Mouse (Mus musculus): ENCODE measurements around the gene Cdc6. TPM values are rescaled to one million over a fixed set of nuclear protein-coding genes. Genes with fewer than 3 reads are reported as not detected.
"Not testable (repeated sequence)": the region's sequence is repeated elsewhere in the genome, so short reads cannot be mapped to it uniquely, and the experiment has no call there.

Cdc6 gene
- polyA plus RNA-seq, 1 experiment, result 11.8 TPM

- TF ChIP-seq POLR2A (IDR thresholded peaks at IDR 0.05; ENCODE audit: low read depth, low read length) (no peak), CTCF (IDR thresholded peaks at IDR 0.05; ENCODE audit: borderline replicate concordance, insufficient read depth, low read length) (no peak)
- Histone ChIP-seq H3K4me3 (ENCODE audit: insufficient read depth, low read length) (no peak overlapping the region), H3K4me1 (ENCODE audit: control insufficient read depth, insufficient read depth, low read length) (peaks cover 16% of the 10 kb centered on the region), H3K27ac (ENCODE audit: insufficient read depth, low read length) (no peak overlapping the region)
Observed at GRCm38 (mm10) chr11:98919009-98919408, 11.4 kb downstream of the Cdc6 start.

DNA sequence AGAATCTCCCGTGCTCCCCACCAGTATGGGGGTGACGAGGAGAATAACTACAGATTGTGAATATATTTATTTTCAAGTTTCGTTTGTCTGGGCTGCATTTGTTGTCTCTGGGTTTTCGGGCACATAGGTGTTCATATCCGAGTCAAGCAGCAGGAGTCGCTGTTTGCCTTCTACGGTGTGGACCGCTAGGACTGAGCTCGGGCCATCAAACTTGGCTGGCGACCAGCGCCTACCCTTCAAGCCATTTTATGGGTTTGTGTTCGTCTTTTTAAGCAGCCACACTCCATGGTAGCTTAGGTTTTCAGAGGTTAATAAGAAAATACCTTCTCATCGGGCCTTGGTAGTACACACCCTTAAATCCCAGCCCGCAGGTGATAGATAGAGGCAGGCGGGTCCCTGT, 14.2 kb downstream of the Cdc6 start:
- peak; percentile 62; the same call in 1 of the 2 replicates for TF ChIP-seq CTCF (IDR thresholded peaks at IDR 0.05; ENCODE audit: borderline replicate concordance, insufficient read depth, low read length)
- H3K27ac ChIP-seq (ENCODE audit: insufficient read depth, low read length); H3K4me3 ChIP-seq (ENCODE audit: insufficient read depth, low read length): not testable (repeated sequence)
- peaks cover 25% of the 10 kb centered on the region for H3K4me1 ChIP-seq (ENCODE audit: control insufficient read depth, insufficient read depth, low read length)

DNA sequence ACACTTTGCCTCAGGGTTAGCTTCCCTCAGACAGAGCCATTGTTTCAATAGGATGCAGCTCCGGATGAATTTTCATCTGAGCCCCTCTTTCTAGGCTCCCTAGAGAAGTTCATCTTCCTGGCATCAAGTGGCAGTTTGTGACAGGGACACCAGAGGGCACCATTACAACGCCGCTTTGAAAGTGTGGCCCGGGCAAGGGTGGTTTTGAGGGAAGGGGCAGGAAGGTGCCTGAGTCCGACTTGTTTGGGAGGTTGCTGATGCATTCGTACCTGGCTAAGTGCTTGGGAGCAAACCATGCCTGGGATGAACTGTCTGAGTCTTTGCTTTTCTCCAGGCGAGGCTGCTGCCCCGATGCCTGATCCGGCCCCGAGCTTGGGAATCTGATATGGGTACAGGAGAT, 14.7 kb downstream of the Cdc6 start:
- Histone ChIP-seq H3K4me1 (ENCODE audit: control insufficient read depth, insufficient read depth, low read length) (peaks cover 25% of the 10 kb centered on the region), H3K27ac (ENCODE audit: insufficient read depth, low read length) (peak overlapping the region; percentile 41)
- H3K4me3 ChIP-seq (ENCODE audit: insufficient read depth, low read length), result not testable (repeated sequence)
- TF ChIP-seq CTCF (IDR thresholded peaks at IDR 0.05; ENCODE audit: borderline replicate concordance, insufficient read depth, low read length), result peak; percentile 55; the same call in 1 of the 2 replicates

- H3K27ac ChIP-seq (ENCODE audit: insufficient read depth, low read length), result peak overlapping the region; percentile 66
- peaks cover 19% of the 10 kb centered on the region for H3K4me1 ChIP-seq (ENCODE audit: control insufficient read depth, insufficient read depth, low read length)
- H3K4me3 ChIP-seq (ENCODE audit: insufficient read depth, low read length), result not testable (repeated sequence)
Observed at GRCm38 (mm10) chr11:98922851-98923711, 15.5 kb downstream of the Cdc6 start.

DNA sequence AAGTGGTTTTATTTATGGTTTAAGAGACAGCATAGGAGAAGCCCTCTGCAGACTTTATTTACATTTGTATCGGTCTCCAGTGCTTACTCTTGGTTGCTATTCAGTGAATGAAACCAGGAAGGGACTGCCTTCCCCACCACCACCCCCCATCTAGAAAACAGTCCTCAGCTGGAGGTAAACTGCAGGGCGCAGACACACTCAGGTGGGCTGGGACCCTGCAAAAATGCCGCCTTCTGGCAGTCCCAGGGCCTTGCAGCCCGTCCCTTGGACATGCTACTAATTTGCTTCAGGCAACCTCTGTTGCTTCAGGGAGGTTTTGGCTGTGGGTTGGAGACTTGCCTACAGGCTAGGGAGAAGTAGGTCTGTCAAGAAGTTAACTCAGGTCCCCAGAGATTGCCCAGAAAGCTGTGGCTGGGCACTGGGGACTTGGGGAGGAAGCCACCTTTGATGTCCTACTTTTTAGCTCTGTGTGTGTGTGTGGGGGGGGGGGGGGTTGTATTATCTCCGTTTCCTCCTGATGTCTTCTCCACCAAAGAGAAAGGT, 17.1 kb downstream of the Cdc6 start:
- TF ChIP-seq POLR2A (IDR thresholded peaks at IDR 0.05; ENCODE audit: low read depth, low read length), result no peak
- TF ChIP-seq CTCF (IDR thresholded peaks at IDR 0.05; ENCODE audit: borderline replicate concordance, insufficient read depth, low read length), result no peak
- Histone ChIP-seq H3K4me3 (ENCODE audit: insufficient read depth, low read length) (no peak overlapping the region), H3K27ac (ENCODE audit: insufficient read depth, low read length) (peak overlapping the region; percentile 38; the same call in 1 of the 2 replicates), H3K4me1 (ENCODE audit: control insufficient read depth, insufficient read depth, low read length) (peaks cover 21% of the 10 kb centered on the region)

DNA sequence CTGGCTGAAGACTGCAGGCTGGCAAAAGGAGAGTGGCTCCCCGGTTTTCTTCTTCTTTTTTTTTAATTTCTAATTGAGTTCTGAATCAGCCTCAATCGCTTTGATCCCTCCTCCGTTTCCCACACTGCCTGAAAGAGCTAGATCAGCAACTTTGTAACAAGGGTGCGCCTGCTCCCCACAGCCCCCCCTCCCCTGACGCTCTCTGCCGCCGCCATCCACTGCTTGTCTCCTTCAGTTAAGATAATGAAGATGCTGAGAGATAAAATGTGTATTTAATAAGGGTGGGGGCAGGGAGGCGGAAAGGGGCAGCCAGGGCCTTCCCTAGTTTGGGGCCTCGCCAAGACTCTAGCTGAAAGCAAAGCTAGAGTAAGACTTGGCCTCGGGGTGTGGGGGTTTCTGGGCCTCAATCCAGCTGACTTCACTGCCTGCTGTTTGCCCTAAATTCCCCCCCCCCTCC, 17.7 kb downstream of the Cdc6 start:
- Histone ChIP-seq H3K27ac (ENCODE audit: insufficient read depth, low read length) (peak overlapping the region; percentile 54; the same call in 1 of the 2 replicates), H3K4me3 (ENCODE audit: insufficient read depth, low read length) (no peak overlapping the region), H3K4me1 (ENCODE audit: control insufficient read depth, insufficient read depth, low read length) (peaks cover 26% of the 10 kb centered on the region)
- TF ChIP-seq CTCF (IDR thresholded peaks at IDR 0.05; ENCODE audit: borderline replicate concordance, insufficient read depth, low read length) (no peak), POLR2A (IDR thresholded peaks at IDR 0.05; ENCODE audit: low read depth, low read length) (no peak)

GRCm38 (mm10) chr11:98925868-98926311, 18.3 kb downstream of the Cdc6 start:
- TF ChIP-seq POLR2A (IDR thresholded peaks at IDR 0.05; ENCODE audit: low read depth, low read length) (no peak), CTCF (IDR thresholded peaks at IDR 0.05; ENCODE audit: borderline replicate concordance, insufficient read depth, low read length) (no peak)
- Histone ChIP-seq H3K27ac (ENCODE audit: insufficient read depth, low read length) (peak overlapping the region; percentile 54; the same call in 1 of the 2 replicates), H3K4me1 (ENCODE audit: control insufficient read depth, insufficient read depth, low read length) (peaks cover 32% of the 10 kb centered on the region), H3K4me3 (ENCODE audit: insufficient read depth, low read length) (no peak overlapping the region)

- no peak for TF ChIP-seq CTCF (IDR thresholded peaks at IDR 0.05; ENCODE audit: borderline replicate concordance, insufficient read depth, low read length)
- no peak overlapping the region for H3K4me3 ChIP-seq (ENCODE audit: insufficient read depth, low read length)
- peaks cover 38% of the 10 kb centered on the region for H3K4me1 ChIP-seq (ENCODE audit: control insufficient read depth, insufficient read depth, low read length)
- H3K27ac ChIP-seq (ENCODE audit: insufficient read depth, low read length), result no peak overlapping the region
Observed at GRCm38 (mm10) chr11:98926553-98926952, 19.0 kb downstream of the Cdc6 start.

GRCm38 (mm10) chr11:98927438-98928076, 20.0 kb downstream of the Cdc6 start, which contains the start of gene Rara:
Gene Rara, plus strand, starts transcription at chr11:98927818.
- Histone ChIP-seq H3K4me3 (ENCODE audit: insufficient read depth, low read length) (no peak within 1 kb of the TSS), H3K4me1 (ENCODE audit: control insufficient read depth, insufficient read depth, low read length) (peaks cover 39% of the 10 kb centered on the region), H3K27ac (ENCODE audit: insufficient read depth, low read length) (no peak within 1 kb of the TSS)
- TF ChIP-seq POLR2A (IDR thresholded peaks at IDR 0.05; ENCODE audit: low read depth, low read length) (no peak), CTCF (IDR thresholded peaks at IDR 0.05; ENCODE audit: borderline replicate concordance, insufficient read depth, low read length) (no peak)

All from embryonic fibroblast, embryonic 13.5 days (primary cell).